Mouse (Mus musculus) kidney, embryonic 14.5 days (tissue): ENCODE results near the gene Adtrp. TPM values are rescaled to one million over a fixed set of nuclear protein-coding genes. Genes with fewer than 3 reads are reported as not detected.

Experiments
- polyA plus RNA-seq: library from polyadenylated mRNA; unstranded; fragments of >200 nt; fragmentation: Nextera tagmentation; extraction: Ambion mirVana; gene quantifications from 2 replicates; pipeline ENCODE4 v1.2.1, GENCODE M21; 2014

Gene Adtrp
- polyA plus RNA-seq, 1 experiment from 2014 or later: 0.23 TPM

Other genes with a start within 250 kb of the Adtrp start
- 7.6 and 13.6 TPM in 2 replicates for gene Tmem170b, start 241.8 kb downstream of the Adtrp start, polyA plus RNA-seq
- gene Hivep1, start 204.3 kb upstream of the Adtrp start, polyA plus RNA-seq: 14.3 and 16.1 TPM in 2 replicates